Mouse (Mus musculus) stomach, postnatal 0 days (tissue): ENCODE data around the gene Tnip1. TPM values are rescaled to one million over a fixed set of nuclear protein-coding genes. Genes with fewer than 3 reads are reported as not detected.

ENCODE experiments used
- ATAC-seq: fragments of 200-750 bp; cut with Nextera tagmentation; 2 replicates; pipeline ENCODE4 v1.8.0; 2017; ENCODE audit not compliant: low FRiP score, low TSS enrichment
- DNase-seq: peaks from one replicate; pipeline ENCODE4 v3.0.0-alpha.2; 2016; ENCODE audit warnings: low spot score
- H3K27ac ChIP-seq: fragments of 300-500 bp; sonication (generic); replicated peaks from 2 replicates; pipeline ENCODE4 v1.5.1; 2014; ENCODE audit warnings: mild to moderate bottlenecking, control low read depth
- H3K27me3 ChIP-seq: fragments of 300-500 bp; sonication (generic); 2 replicates; pipeline ENCODE4 v1.6.1; 2014; ENCODE audit warnings: low read length; ENCODE audit not compliant: control insufficient read depth, insufficient read depth
- H3K36me3 ChIP-seq: fragments of 300-500 bp; sonication (generic); 2 replicates; pipeline ENCODE4 v1.6.1; 2014; ENCODE audit warnings: low read length, mixed read lengths; ENCODE audit not compliant: control insufficient read depth, insufficient read depth
- H3K4me1 ChIP-seq: fragments of 300-500 bp; sonication (generic); replicated peaks from 2 replicates; pipeline ENCODE4 v1.6.1; 2014; ENCODE audit warnings: antibody characterized with exemption; ENCODE audit not compliant: control insufficient read depth, insufficient read depth
- H3K4me2 ChIP-seq: fragments of 300-500 bp; sonication (generic); replicated peaks from 2 replicates; pipeline ENCODE4 v1.6.1; 2014; ENCODE audit warnings: low read depth, mild to moderate bottlenecking, control low read depth, moderate library complexity
- H3K4me3 ChIP-seq: fragments of 300-500 bp; sonication (generic); 2 replicates; pipeline ENCODE4 v1.5.1; 2014; ENCODE audit warnings: low read depth, low read length, control low read depth
- H3K9ac ChIP-seq: fragments of 300-500 bp; sonication (generic); 2 replicates; pipeline ENCODE4 v1.6.1; 2014; ENCODE audit warnings: mild to moderate bottlenecking, low read length, control low read depth, mixed read lengths
- H3K9me3 ChIP-seq: fragments of 300-500 bp; sonication (generic); 2 replicates; pipeline ENCODE4 v1.6.1; 2016; ENCODE audit warnings: low read length; ENCODE audit not compliant: control insufficient read depth
- CTCF ChIP-seq: IDR thresholded peaks from 2 replicates; pipeline ENCODE4 v1.5.1; 2016; ENCODE audit warnings: antibody characterized with exemption, low read depth, mild to moderate bottlenecking, moderate library complexity
- EP300 ChIP-seq: optimal IDR thresholded peaks from 2 replicates; pipeline ENCODE3; 2016; ENCODE audit warnings: antibody characterized with exemption
- WGBS: fragments of 180-500 bp; shearing (Covaris S2); extraction: QIAGEN DNeasy Blood & Tissue Kit; methylation state at CpG from one replicate; pipeline ENCODE4 v1.1.7; 2014; 5-methylcytosine and 5-hydroxymethylcytosine counted together
- polyA plus RNA-seq: library from polyadenylated mRNA; unstranded; fragments of >200 nt; fragmentation: Nextera tagmentation; extraction: Ambion mirVana; gene quantifications from 2 replicates; pipeline ENCODE4 v1.2.1, GENCODE M21; 2015

Gene Tnip1
- 14.7 and 15.5 TPM in 2 replicates for polyA plus RNA-seq

DNA sequence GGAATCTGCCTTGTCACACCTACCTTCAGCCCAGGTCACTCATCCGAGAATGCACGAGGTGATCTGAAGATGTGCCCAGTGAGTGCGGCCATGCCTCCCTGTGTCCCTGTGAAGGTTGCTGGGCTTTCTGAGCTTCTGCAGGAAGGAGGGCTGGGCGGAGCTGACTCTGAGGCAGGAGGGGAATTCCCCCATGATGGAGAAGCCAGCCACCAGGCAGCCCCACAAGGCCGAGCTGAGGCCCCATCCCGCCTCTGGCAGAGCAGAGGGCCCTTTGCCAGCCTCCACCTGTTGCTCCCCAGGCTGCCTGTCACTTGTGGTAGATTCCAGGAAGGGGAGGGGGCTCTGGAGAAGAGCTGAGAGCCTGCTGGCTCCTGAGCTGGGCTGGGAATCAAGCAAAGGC, at the start of gene Tnip1:
Gene Tnip1, minus strand, starts transcription at position 108 of the 400 bp plus-strand sequence.
- Histone ChIP-seq H3K27ac (peak within 1 kb of the TSS; percentile 49), H3K27me3 (no peaks in the 10 kb centered on the region), H3K9me3 (no peaks in the 10 kb centered on the region), H3K4me2 (peak within 1 kb of the TSS; percentile 6; the same call in 1 of the 2 replicates), H3K9ac (no peak within 1 kb of the TSS), H3K4me3 (no peak within 1 kb of the TSS), H3K4me1 (peaks cover 7% of the 10 kb centered on the region; the same call in 1 of the 2 replicates), H3K36me3 (no peaks in the 10 kb centered on the region)
- peak; percentile 39 for DNase-seq
- ATAC-seq, result no peak
- TF ChIP-seq CTCF, result no peak
- no peak for TF ChIP-seq EP300
- 19% methylated on average over 6 of the region's 6 CpGs for WGBS

DNA sequence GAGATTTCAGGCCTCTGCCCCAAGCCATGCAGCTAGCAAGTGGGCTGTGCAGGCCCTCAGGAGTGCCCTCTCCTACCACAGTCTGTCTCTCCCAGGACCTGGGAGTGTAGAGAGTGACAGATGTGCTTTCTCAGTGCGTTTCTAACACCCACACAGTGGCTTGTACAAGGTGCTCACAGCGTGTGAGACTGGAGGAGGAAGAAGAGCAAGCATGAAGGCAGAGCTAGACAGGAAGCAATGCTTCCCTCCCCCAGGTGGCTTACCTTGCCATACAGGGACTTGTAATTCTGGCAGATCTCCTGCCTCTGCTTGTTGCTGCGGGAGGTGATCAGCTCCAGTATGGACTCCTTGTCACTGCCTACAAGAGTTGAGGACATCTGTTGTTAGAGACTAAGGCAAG, 48.7 kb upstream of the Tnip1 start:
- ATAC-seq (no peak), DNase-seq (no peak)
- Histone ChIP-seq H3K9me3 (no peaks in the 10 kb centered on the region), H3K4me2 (no peak overlapping the region), H3K36me3 (peaks cover 37% of the 10 kb centered on the region), H3K9ac (no peak overlapping the region), H3K4me1 (no peaks in the 10 kb centered on the region), H3K27me3 (no peaks in the 10 kb centered on the region), H3K27ac (no peak overlapping the region), H3K4me3 (no peak overlapping the region)
- TF ChIP-seq EP300 (no peak), CTCF (no peak)
- WGBS, result 78% methylated on average over 3 of the region's 3 CpGs

DNA sequence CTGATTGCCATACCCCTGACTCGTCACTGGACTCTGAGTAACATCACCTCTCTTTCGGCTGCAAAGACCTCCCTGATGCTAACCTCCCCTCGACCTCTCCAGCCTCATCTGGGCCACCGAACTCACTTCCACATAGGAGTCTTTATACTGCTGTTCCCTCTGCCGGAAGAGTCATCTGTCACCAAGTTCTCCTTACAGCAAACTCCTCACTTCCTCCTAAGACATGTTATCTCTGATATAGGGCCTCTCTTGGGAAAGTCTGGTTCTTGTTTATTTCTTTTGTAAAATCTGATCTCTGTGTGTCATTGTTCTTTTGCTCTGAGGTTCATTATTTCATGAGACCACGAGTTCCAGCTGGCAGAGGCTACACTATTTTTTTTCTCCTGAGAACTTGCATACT, 45.5 kb upstream of the Tnip1 start:
- Histone ChIP-seq H3K4me2 (no peak overlapping the region), H3K4me1 (no peaks in the 10 kb centered on the region), H3K27me3 (no peaks in the 10 kb centered on the region), H3K9ac (no peak overlapping the region), H3K4me3 (no peak overlapping the region), H3K36me3 (peaks cover 58% of the 10 kb centered on the region), H3K9me3 (no peaks in the 10 kb centered on the region), H3K27ac (no peak overlapping the region)
- TF ChIP-seq CTCF (no peak), EP300 (no peak)
- ATAC-seq (no peak), DNase-seq (no peak)
- 71% methylated on average over 6 of the region's 6 CpGs for WGBS

DNA sequence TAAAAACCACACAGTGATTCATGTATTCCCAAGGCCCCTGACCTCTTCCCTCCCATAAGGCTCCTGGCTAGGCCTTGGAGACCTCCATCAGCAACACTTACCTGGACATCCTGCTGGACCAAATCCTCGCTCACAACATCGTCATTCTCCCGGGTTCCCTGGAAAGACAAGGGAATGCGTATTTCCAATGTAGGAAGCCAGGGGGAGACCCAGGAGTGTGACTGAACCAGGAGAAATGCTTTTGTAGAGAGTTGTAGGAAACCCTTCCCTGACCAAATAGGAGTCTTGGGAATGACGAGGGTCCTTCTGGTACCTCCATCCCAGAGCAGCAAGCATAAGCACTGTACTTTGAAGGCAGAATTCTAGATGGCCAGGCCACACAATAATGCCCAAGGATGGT, 43.0 kb upstream of the Tnip1 start:
- no peak for TF ChIP-seq EP300
- peak; percentile 54 for TF ChIP-seq CTCF
- no peak for ATAC-seq
- 78% methylated on average over 5 of the region's 5 CpGs for WGBS

DNA sequence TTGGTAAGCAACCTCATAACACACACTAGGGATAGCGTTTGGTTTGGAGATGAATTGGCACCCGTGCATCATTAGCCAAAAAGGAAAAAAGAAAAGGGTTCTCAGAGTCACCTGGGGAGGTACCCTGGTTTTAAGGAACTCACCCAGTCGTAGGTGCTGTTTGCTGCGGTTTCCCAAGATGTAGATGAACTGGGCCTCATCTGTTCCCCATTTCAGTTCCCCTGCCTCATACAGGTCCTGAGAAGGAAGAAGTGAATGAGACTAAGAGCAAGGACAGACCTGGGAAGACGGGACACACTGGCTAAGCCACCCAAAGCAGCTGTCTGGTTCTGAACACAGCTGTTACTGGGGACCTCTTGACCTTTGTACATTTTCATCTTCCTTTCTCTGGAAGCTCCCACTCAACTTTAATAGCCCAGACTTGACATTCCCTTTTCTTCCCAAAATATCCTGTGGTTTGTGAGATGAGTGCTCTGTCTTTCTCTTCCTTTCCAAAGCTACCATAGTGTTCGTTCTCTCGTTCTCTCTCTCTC, 42.3 kb upstream of the Tnip1 start:
- Histone ChIP-seq H3K9ac (no peak overlapping the region), H3K4me2 (no peak overlapping the region), H3K4me1 (no peaks in the 10 kb centered on the region), H3K4me3 (no peak overlapping the region), H3K9me3 (no peaks in the 10 kb centered on the region), H3K27me3 (no peaks in the 10 kb centered on the region), H3K36me3 (peaks cover 63% of the 10 kb centered on the region), H3K27ac (no peak overlapping the region)
- no peak for ATAC-seq
- no peak for DNase-seq
- TF ChIP-seq EP300 (no peak), CTCF (no peak)
- 73% methylated on average over 7 of the region's 7 CpGs for WGBS

More for the DNA sequence above, 43.0 kb upstream of the Tnip1 start:
- H3K4me2 ChIP-seq, result no peak overlapping the region
- peaks cover 60% of the 10 kb centered on the region for H3K36me3 ChIP-seq
- H3K9me3 ChIP-seq, result no peaks in the 10 kb centered on the region
- no peak overlapping the region for H3K4me3 ChIP-seq
- H3K27me3 ChIP-seq, result no peaks in the 10 kb centered on the region
- H3K4me1 ChIP-seq, result no peaks in the 10 kb centered on the region
- no peak overlapping the region for H3K27ac ChIP-seq
- H3K9ac ChIP-seq, result no peak overlapping the region
- no peak for DNase-seq

DNA sequence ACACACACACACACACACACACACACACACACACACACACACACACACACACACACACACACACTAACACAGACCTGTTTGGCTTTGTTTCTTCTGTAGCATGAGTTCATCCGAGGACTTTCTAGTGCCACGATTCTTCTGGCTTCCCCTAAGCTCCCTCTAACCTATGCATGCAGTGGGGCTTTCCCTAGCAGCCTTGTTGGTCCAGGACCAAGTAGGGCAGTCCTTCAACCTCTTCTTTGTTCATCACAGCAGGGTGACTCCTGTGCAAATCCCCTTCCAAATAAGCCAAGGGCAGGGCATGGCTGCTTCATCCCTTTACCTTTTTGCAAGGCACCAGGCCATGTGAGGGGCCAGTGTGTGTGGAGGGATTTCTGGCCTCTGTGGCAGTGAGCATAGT, 36.0 kb upstream of the Tnip1 start:
- TF ChIP-seq EP300 (no peak), CTCF (no peak)
- Histone ChIP-seq H3K36me3 (peaks cover 45% of the 10 kb centered on the region), H3K4me1 (no peaks in the 10 kb centered on the region), H3K9me3 (no peaks in the 10 kb centered on the region), H3K4me3 (no peak overlapping the region), H3K4me2 (no peak overlapping the region), H3K9ac (no peak overlapping the region), H3K27me3 (no peaks in the 10 kb centered on the region), H3K27ac (no peak overlapping the region)
- WGBS, result 41% methylated on average over 2 of the region's 2 CpGs
- ATAC-seq, result peak; percentile 36
- DNase-seq, result no peak
